Mouse (Mus musculus) embryonic facial prominence, embryonic 14.5 days (tissue): ENCODE results near the gene Olfr60. TPM values are rescaled to one million over a fixed set of nuclear protein-coding genes. Genes with fewer than 3 reads are reported as not detected.

ENCODE experiments used
- ATAC-seq: fragments of 200-750 bp; cut with Nextera tagmentation; 2 replicates; pipeline ENCODE4 v1.8.0; 2017; ENCODE audit warnings: low read depth, moderate number of reproducible peaks, moderate TSS enrichment
- DNase-seq: peaks from one replicate; pipeline ENCODE4 v3.0.0-alpha.2; 2015; ENCODE audit warnings: low spot score
- H3K27ac ChIP-seq: fragments of 300-500 bp; sonication (generic); replicated peaks from 2 replicates; pipeline ENCODE4 v1.5.1; 2014; ENCODE audit warnings: low read depth, mild to moderate bottlenecking, low read length, moderate library complexity
- H3K27me3 ChIP-seq: fragments of 300-500 bp; sonication (generic); replicated peaks from 2 replicates; pipeline ENCODE4 v1.6.1; 2014; ENCODE audit warnings: low read length; ENCODE audit not compliant: control insufficient read depth, insufficient read depth
- H3K36me3 ChIP-seq: fragments of 300-500 bp; sonication (generic); 2 replicates; pipeline ENCODE4 v1.6.1; 2014; ENCODE audit warnings: low read length, mixed read lengths; ENCODE audit not compliant: control insufficient read depth, insufficient read depth
- H3K4me1 ChIP-seq: fragments of 300-500 bp; sonication (generic); 2 replicates; pipeline ENCODE4 v1.6.1; 2014; ENCODE audit warnings: antibody characterized with exemption, low read length; ENCODE audit not compliant: control insufficient read depth, insufficient read depth
- H3K4me2 ChIP-seq: fragments of 300-500 bp; sonication (generic); 2 replicates; pipeline ENCODE4 v1.6.1; 2014; ENCODE audit warnings: low read depth, mild to moderate bottlenecking, low read length, moderate library complexity, mixed read lengths
- H3K4me3 ChIP-seq: fragments of 300-500 bp; sonication (generic); 2 replicates; pipeline ENCODE4 v1.5.1; 2014; ENCODE audit warnings: low read depth, mild to moderate bottlenecking, low read length
- H3K9ac ChIP-seq: fragments of 300-500 bp; sonication (generic); 2 replicates; pipeline ENCODE4 v1.6.1; 2014; ENCODE audit warnings: low read depth, mild to moderate bottlenecking, low read length, moderate library complexity, mixed read lengths
- H3K9me3 ChIP-seq: fragments of 300-500 bp; sonication (generic); 2 replicates; pipeline ENCODE4 v1.6.1; 2016; ENCODE audit warnings: low read length; ENCODE audit not compliant: control insufficient read depth
- WGBS: fragments of 180-500 bp; shearing (Covaris S2); extraction: QIAGEN DNeasy Blood & Tissue Kit; methylation state at CpG from one replicate; pipeline ENCODE4 v1.1.7; 2014; 5-methylcytosine and 5-hydroxymethylcytosine counted together
- polyA plus RNA-seq: library from polyadenylated mRNA; unstranded; fragments of >200 nt; fragmentation: Nextera tagmentation; extraction: Ambion mirVana; gene quantifications from 2 replicates; pipeline ENCODE4 v1.2.1, GENCODE M21; 2014

The Olfr60 gene
- polyA plus RNA-seq, 1 experiment from 2014 or later, result not detected

GRCm38 (mm10) chr7:140319861-140320385, 41.5 kb downstream of the Olfr60 start:
- no peaks in the 10 kb centered on the region for H3K9me3 ChIP-seq
- no peak for ATAC-seq
- no peaks in the 10 kb centered on the region for H3K27me3 ChIP-seq

GRCm38 (mm10) chr7:140299416-140299815, 62.1 kb downstream of the Olfr60 start:
- DNase-seq (no peak), ATAC-seq (no peak)
- WGBS, result 85% methylated on average over 3 of the region's 3 CpGs
- Histone ChIP-seq H3K27ac (no peak overlapping the region), H3K9me3 (no peaks in the 10 kb centered on the region), H3K27me3 (no peaks in the 10 kb centered on the region), H3K4me3 (no peak overlapping the region), H3K9ac (no peak overlapping the region), H3K4me1 (no peaks in the 10 kb centered on the region), H3K4me2 (no peak overlapping the region), H3K36me3 (no peaks in the 10 kb centered on the region)

More at GRCm38 (mm10) chr7:140319861-140320385, 41.5 kb downstream of the Olfr60 start:
- Histone ChIP-seq H3K4me1 (no peaks in the 10 kb centered on the region), H3K4me2 (no peak overlapping the region), H3K36me3 (no peaks in the 10 kb centered on the region), H3K4me3 (no peak overlapping the region), H3K9ac (no peak overlapping the region), H3K27ac (no peak overlapping the region)
- DNase-seq, result no peak
- 85% methylated on average over 3 of the region's 3 CpGs for WGBS

- Histone ChIP-seq H3K9ac (no peak overlapping the region), H3K4me1 (no peaks in the 10 kb centered on the region), H3K4me2 (no peak overlapping the region), H3K27me3 (no peaks in the 10 kb centered on the region), H3K27ac (no peak overlapping the region), H3K36me3 (no peaks in the 10 kb centered on the region), H3K4me3 (no peak overlapping the region), H3K9me3 (no peaks in the 10 kb centered on the region)
- no peak for ATAC-seq
- 74% methylated on average over 6 of the region's 6 CpGs for WGBS
- no peak for DNase-seq
Observed at GRCm38 (mm10) chr7:140296876-140297275, 64.6 kb downstream of the Olfr60 start.

- no peak overlapping the region for H3K4me3 ChIP-seq
- no peak overlapping the region for H3K27ac ChIP-seq
- no peaks in the 10 kb centered on the region for H3K4me1 ChIP-seq
- H3K36me3 ChIP-seq, result no peaks in the 10 kb centered on the region
- no peak for ATAC-seq
- WGBS, result 88% methylated on average over 9 of the region's 9 CpGs
- DNase-seq, result no peak
- H3K4me2 ChIP-seq, result no peak overlapping the region
- no peaks in the 10 kb centered on the region for H3K9me3 ChIP-seq
- H3K27me3 ChIP-seq, result no peaks in the 10 kb centered on the region
- no peak overlapping the region for H3K9ac ChIP-seq
Observed at GRCm38 (mm10) chr7:140295746-140296145, 65.7 kb downstream of the Olfr60 start.

Other genes with a start within 250 kb of the Olfr60 start
- 16.7 and 17.8 TPM in 2 replicates for gene Paox, start 245.9 kb downstream of the Olfr60 start, polyA plus RNA-seq
- 136 and 146 TPM in 2 replicates for gene Echs1, start 245.2 kb downstream of the Olfr60 start, polyA plus RNA-seq
- gene Mtg1, start 224.1 kb downstream of the Olfr60 start, polyA plus RNA-seq, result 25.0 and 25.4 TPM in 2 replicates
- gene Sprn, start 206.8 kb downstream of the Olfr60 start, polyA plus RNA-seq, result 1.6 and 2.5 TPM in 2 replicates
- not detected in 2 replicates for gene Olfr522, start 196.9 kb downstream of the Olfr60 start, polyA plus RNA-seq
- 0.20 and 0.22 TPM in 2 replicates for gene Olfr523, start 188.5 kb downstream of the Olfr60 start, polyA plus RNA-seq
- gene Olfr524, start 155.7 kb downstream of the Olfr60 start, polyA plus RNA-seq, result 0.25 TPM in 1 of 2 replicates, not detected in the other
- gene Cd163l1, start 143.4 kb downstream of the Olfr60 start, polyA plus RNA-seq, result 0.06 TPM in 1 of 2 replicates, not detected in the other
- gene 5830411N06Rik, start 114.4 kb downstream of the Olfr60 start, polyA plus RNA-seq, result not detected in 2 replicates
- not detected in 2 replicates for gene Olfr525, start 40.8 kb downstream of the Olfr60 start, polyA plus RNA-seq
- not detected in 2 replicates for gene Olfr527, start 27.7 kb downstream of the Olfr60 start, polyA plus RNA-seq
- gene Olfr530, start 14.7 kb upstream of the Olfr60 start, polyA plus RNA-seq, result not detected in 2 replicates
- not detected in 2 replicates for gene Olfr531, start 41.2 kb upstream of the Olfr60 start, polyA plus RNA-seq
- gene Olfr532, start 60.0 kb upstream of the Olfr60 start, polyA plus RNA-seq, result not detected in 2 replicates
- 0.25 TPM in 1 of 2 replicates, not detected in the other for gene Olfr533, start 101.7 kb upstream of the Olfr60 start, polyA plus RNA-seq
- gene Olfr535, start 122.5 kb upstream of the Olfr60 start, polyA plus RNA-seq, result not detected in 2 replicates
- gene Olfr536, start 145.7 kb upstream of the Olfr60 start, polyA plus RNA-seq, result 0.04 and 0.22 TPM in 2 replicates
- gene Olfr538, start 206.2 kb upstream of the Olfr60 start, polyA plus RNA-seq, result not detected in 2 replicates
- gene Olfr46, start 239.6 kb upstream of the Olfr60 start, polyA plus RNA-seq, result not detected in 2 replicates